Mouse (Mus musculus) retina, postnatal 7 days (tissue): ENCODE results near the gene Gjd3.
"Not testable (repeated sequence)": the region's sequence is repeated elsewhere in the genome, so short reads cannot be mapped to it uniquely, and the experiment has no call there.

Experiments used
- DNase-seq: peaks from one replicate; pipeline ENCODE4 v3.0.0-alpha.2; 2012; ENCODE audit warnings: low read depth, low spot score

Gene Gjd3

GRCm38 (mm10) chr11:98933847-98934246 lies 49.0 kb downstream of the Gjd3 start:
- not testable (repeated sequence) for DNase-seq

- DNase-seq, result no peak
Observed at GRCm38 (mm10) chr11:98933151-98933550, 49.7 kb downstream of the Gjd3 start.

GRCm38 (mm10) chr11:98932293-98933091 lies 50.3 kb downstream of the Gjd3 start:
- DNase-seq, result no peak
